ENCODE assay signal across 8 mouse cellular contexts in genomic region chr4:111719776-111720661, GRCm38 (mm10). TPM values are rescaled to one million over a fixed set of nuclear protein-coding genes. Genes with fewer than 3 reads are reported as not detected.
DNase-seq lines count a peak whose midpoint lies in the region; ATAC-seq lines count a peak whose summit lies in the region.

Gene Spata6, plus strand, starts transcription at chr4:111719984.

- intact Hi-C loops in gastrocnemius, postnatal 36 days (cut with DNase I): no loop called here
- intact Hi-C loops in left cerebral cortex, postnatal 25 days (cut with DNase I): no loop called here

- no peaks in the 10 kb centered on the region for H3K9me3 ChIP-seq in intestine, embryonic 15.5 days

- peak within 1 kb of the TSS; percentile 77 for H3K4me2 ChIP-seq in intestine, embryonic 15.5 days (replicated peaks)

- peak within 1 kb of the TSS; percentile 83 for H3K4me3 ChIP-seq in intestine, embryonic 15.5 days (replicated peaks)

- H3K27me3 ChIP-seq in intestine, embryonic 15.5 days (replicated peaks): no peaks in the 10 kb centered on the region

- peak; percentile 94 for DNase-seq in adrenal gland, adult 2 months
- peak; percentile 75 for DNase-seq in embryo, embryonic 11.5 days (ENCODE audit: low read depth, low spot score)
- peak; percentile 83 to 89 for DNase-seq in gastrocnemius, postnatal 36 days
- DNase-seq in left cerebral cortex, postnatal 25 days (ENCODE audit: low spot score in 2 of 2): peak; percentile 43 to 52
- peak; percentile 87 for DNase-seq in mesoderm, embryonic 11.5 days (ENCODE audit: low read depth, low spot score)
- peak; percentile 48 for DNase-seq in right cerebral cortex, postnatal 25 days
- DNase-seq in urinary bladder, postnatal 36 days (ENCODE audit: low spot score in 2 of 2): peak; percentile 88 to 91

- ATAC-seq in intestine, embryonic 15.5 days: peak; percentile 99

- H3K36me3 ChIP-seq in intestine, embryonic 15.5 days: no peaks in the 10 kb centered on the region

- peak within 1 kb of the TSS; percentile 82 for H3K27ac ChIP-seq in intestine, embryonic 15.5 days

- 0 out of 2 replicates have a peak, but pooled peaks cover 3% of the 10 kb centered on the region for H3K4me1 ChIP-seq in intestine, embryonic 15.5 days (replicated peaks)

- 2% methylated on average over 50 of the region's 50 CpGs for WGBS in intestine, embryonic 15.5 days

- peak within 1 kb of the TSS; percentile 75 for H3K9ac ChIP-seq in intestine, embryonic 15.5 days

RNA-seq across cellular contexts. Expression of gene Spata6, which starts in this region (rescaled TPM):
- 10 to 100 TPM in 1 of 2 experiments, 1 to 10 TPM in 1; 9.1 to 11.5 TPM for total RNA-seq in adrenal gland, adult 2 months (2021)
- 56.4 and 70.4 TPM in 2 replicates for polyA plus RNA-seq in adrenal gland, adult 2 months (2012; rRNA removed)
- 1 to 10 TPM; 3.8 to 5.0 TPM for total RNA-seq in gastrocnemius, postnatal 36 days (2021)
- 16.5 and 16.8 TPM in 2 replicates for polyA plus RNA-seq in intestine, embryonic 15.5 days (2015; fragmentation: Nextera tagmentation; extraction: Ambion mirVana)
- total RNA-seq in left cerebral cortex, postnatal 25 days (2021): 1 to 10 TPM; 3.2 to 4.6 TPM

Comparison
In these comparisons a context has a peak if more than half of its experiments do, and no peak if none do; other contexts are left out.
1. Peak in every context shown above with its lines: DNase-seq, ATAC-seq, H3K4me3 ChIP-seq and H3K27ac ChIP-seq.